19 mouse cellular contexts compared by ENCODE assay signal in the genomic region with DNA sequence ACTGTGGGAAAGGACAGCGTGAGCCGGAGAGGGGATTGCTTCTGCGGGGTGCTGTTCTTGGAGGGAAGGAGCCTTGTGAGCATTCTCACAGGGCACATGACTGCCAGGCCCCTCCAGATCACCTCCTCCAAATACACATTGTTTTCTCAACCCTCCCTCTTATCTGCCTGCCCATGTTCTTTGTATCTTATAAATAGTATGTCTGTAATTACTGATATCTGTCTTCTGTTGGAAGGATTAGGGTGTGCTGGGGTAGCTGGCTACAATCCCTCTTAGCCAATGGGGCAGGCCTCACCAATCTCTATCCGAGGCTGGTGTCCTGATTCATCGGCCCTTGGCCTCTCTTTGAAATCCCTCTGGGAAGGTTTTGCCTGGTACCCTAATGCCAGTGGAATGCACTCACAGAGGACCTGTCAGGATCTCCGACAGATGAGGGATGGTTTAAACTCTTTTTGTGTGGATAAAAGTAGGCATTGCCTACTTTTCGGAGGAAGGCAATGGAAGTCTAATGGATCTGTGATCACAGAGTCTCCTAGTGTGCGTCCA. TPM values are rescaled to one million over a fixed set of nuclear protein-coding genes. Genes with fewer than 3 reads are reported as not detected.
DNase-seq lines count a peak whose midpoint lies in the region; ATAC-seq lines count a peak whose summit lies in the region.
"Had no signal": no experiment of that assay in that cellular context is flagged by ENCODE, and none has a peak within 500 bp of the region (broad histone marks: within the 10 kb centered on the region; RNA-seq: fewer than 3 reads in every experiment).

No protein-coding gene starts in this region.

- intact Hi-C loops in left cerebral cortex, postnatal 10 days (cut with DNase I): no loop called here

- H3K4me1 ChIP-seq in midbrain, embryonic 11.5 days (ENCODE audit: control insufficient read depth, insufficient read depth, low read length): peaks cover 8% of the 10 kb centered on the region
- H3K4me1 ChIP-seq in midbrain, embryonic 10.5 days: peaks cover 31% of the 10 kb centered on the region
- H3K4me1 ChIP-seq in liver, embryonic 16.5 days (ENCODE audit: control insufficient read depth, low read depth, low read length): peaks cover 59% of the 10 kb centered on the region
- H3K4me1 ChIP-seq: embryonic facial prominence, embryonic 12.5 days had no signal

- no peak overlapping the region for H3K4me2 ChIP-seq in midbrain, embryonic 11.5 days
- H3K4me2 ChIP-seq in liver, embryonic 16.5 days (ENCODE audit: low read depth, low read length): no peak overlapping the region
- H3K4me2 ChIP-seq: embryonic facial prominence, embryonic 12.5 days; forebrain, embryonic 12.5 days had no signal

- WGBS in midbrain, embryonic 11.5 days: 83% methylated on average over 8 of the region's 8 CpGs
- 86% methylated on average over 8 of the region's 8 CpGs for WGBS in midbrain, embryonic 10.5 days
- WGBS in liver, embryonic 16.5 days (ENCODE audit: insufficient replicate concordance): 48% methylated on average over 8 of the region's 8 CpGs

- H3K9ac ChIP-seq in midbrain, embryonic 11.5 days (ENCODE audit: low read length): no peak overlapping the region
- peak overlapping the region; percentile 3; the same call in 1 of the 2 replicates for H3K9ac ChIP-seq in liver, embryonic 16.5 days (ENCODE audit: low read depth, low read length)
- H3K9ac ChIP-seq: embryonic facial prominence, embryonic 12.5 days; forebrain, embryonic 12.5 days had no signal

- H3K4me3 ChIP-seq in midbrain, embryonic 11.5 days (ENCODE audit: low read depth, low read length): no peak overlapping the region
- H3K4me3 ChIP-seq in midbrain, embryonic 10.5 days: no peak overlapping the region
- H3K4me3 ChIP-seq in liver, embryonic 16.5 days (ENCODE audit: low read depth, low read length): no peak overlapping the region
- H3K4me3 ChIP-seq: embryonic facial prominence, embryonic 12.5 days; forebrain, embryonic 12.5 days; limb, embryonic 10.5 days had no signal

- no peak for ATAC-seq in midbrain, embryonic 11.5 days (ENCODE audit: low FRiP score)
- peak; percentile 12 for ATAC-seq in liver, embryonic 16.5 days (ENCODE audit: low read depth)
- ATAC-seq: lung, postnatal 0 days had no signal

- H3K36me3 ChIP-seq in midbrain, embryonic 11.5 days (ENCODE audit: control insufficient read depth, insufficient read depth, low read length): no peaks in the 10 kb centered on the region
- no peaks in the 10 kb centered on the region for H3K36me3 ChIP-seq in midbrain, embryonic 10.5 days
- no peaks in the 10 kb centered on the region for H3K36me3 ChIP-seq in liver, embryonic 16.5 days (ENCODE audit: control insufficient read depth, insufficient read depth)
- H3K36me3 ChIP-seq: embryonic facial prominence, embryonic 12.5 days; forebrain, embryonic 12.5 days; limb, embryonic 10.5 days had no signal

- DNase-seq in midbrain, embryonic 11.5 days (ENCODE audit: low spot score, missing footprints): peak; percentile 67
- no peak for DNase-seq in midbrain, embryonic 10.5 days (ENCODE audit: low spot score)
- DNase-seq in liver: peak; percentile 46
- DNase-seq in kidney, adult 8-10 months: no peak
- DNase-seq in left cerebral cortex, postnatal 10 days (ENCODE audit: extremely low spot score in 1 of 2, low spot score in 2 of 2): no peak
- DNase-seq in lung, postnatal 36 days: no peak
- DNase-seq: cerebellum, adult 11 months; cerebellum, postnatal 14 days; gastrocnemius, postnatal 25 days; kidney, adult 11 months; midbrain, embryonic 14.5 days; right cerebral cortex, postnatal 14 days; spleen, adult 18-20 months had no signal

- H3K27me3 ChIP-seq in midbrain, embryonic 11.5 days (ENCODE audit: control insufficient read depth, insufficient read depth, low read length): no peaks in the 10 kb centered on the region
- no peaks in the 10 kb centered on the region for H3K27me3 ChIP-seq in midbrain, embryonic 10.5 days (ENCODE audit: low read depth, poor library complexity, severe bottlenecking)
- no peaks in the 10 kb centered on the region for H3K27me3 ChIP-seq in liver, embryonic 16.5 days (ENCODE audit: control insufficient read depth, insufficient read depth, low read depth, low read length)
- H3K27me3 ChIP-seq: embryonic facial prominence, embryonic 12.5 days had no signal

- no peaks in the 10 kb centered on the region for H3K9me3 ChIP-seq in midbrain, embryonic 11.5 days (ENCODE audit: control insufficient read depth, low read length)
- H3K9me3 ChIP-seq in midbrain, embryonic 10.5 days (replicated peaks): no peaks in the 10 kb centered on the region
- H3K9me3 ChIP-seq in liver, embryonic 16.5 days (replicated peaks; ENCODE audit: control insufficient read depth, low read length): no peaks in the 10 kb centered on the region
- H3K9me3 ChIP-seq: embryonic facial prominence, embryonic 12.5 days; forebrain, embryonic 12.5 days; limb, embryonic 10.5 days had no signal

- no peak overlapping the region for H3K27ac ChIP-seq in midbrain, embryonic 11.5 days (ENCODE audit: low read depth, low read length)
- H3K27ac ChIP-seq in midbrain, embryonic 10.5 days (replicated peaks): no peak overlapping the region
- H3K27ac ChIP-seq in liver, embryonic 16.5 days (ENCODE audit: low read length): no peak overlapping the region; the same call in 1 of the 2 replicates
- H3K27ac ChIP-seq: embryonic facial prominence, embryonic 12.5 days; forebrain, embryonic 12.5 days; kidney, postnatal 0 days; limb, embryonic 10.5 days had no signal

RNA-seq across cellular contexts. Expression of a gene that starts 38.7 kb away (rescaled TPM):
- 28.4 and 29.4 TPM in 2 replicates for polyA plus RNA-seq in midbrain, embryonic 11.5 days (2014; fragmentation: Nextera tagmentation; extraction: Ambion mirVana)
- 26.3 and 30.9 TPM in 2 replicates for polyA plus RNA-seq in midbrain, embryonic 10.5 days (2016; fragmentation: Nextera tagmentation; extraction: Ambion mirVana)
- 1.4 and 1.8 TPM in 2 replicates for polyA plus RNA-seq in liver, embryonic 16.5 days (2015; fragmentation: Nextera tagmentation; extraction: Ambion mirVana)
- total RNA-seq in left cerebral cortex, postnatal 10 days (2021): 1 to 10 TPM; 6.9 to 7.9 TPM

Comparison
In these comparisons a context has a peak if more than half of its experiments do, and no peak if none do; other contexts are left out.
1. DNase-seq: peak in midbrain, embryonic 11.5 days (single experiment) and liver (single experiment); none in midbrain, embryonic 10.5 days (single experiment), kidney, adult 8-10 months (0 of 2), left cerebral cortex, postnatal 10 days (0 of 2) and lung, postnatal 36 days (single experiment).